Mouse (Mus musculus) cortical plate, adult 2 months (tissue): ENCODE data around the gene Ryr3.

Experiments used
- CTCF ChIP-seq: fragments of 200-500 bp; IDR thresholded peaks from 2 replicates; pipeline ENCODE4 v1.5.1; 2011; ENCODE audit warnings: mild to moderate bottlenecking, control low read depth, low read length; ENCODE audit not compliant: insufficient read depth; ENCODE audit errors: extremely low read depth
- POLR2A ChIP-seq: fragments of 200-500 bp; IDR thresholded peaks from 2 replicates; pipeline ENCODE4 v1.6.1; 2011; ENCODE audit warnings: mild to moderate bottlenecking, low read length, control low read depth; ENCODE audit not compliant: insufficient read depth; ENCODE audit errors: extremely low read depth

DNA sequence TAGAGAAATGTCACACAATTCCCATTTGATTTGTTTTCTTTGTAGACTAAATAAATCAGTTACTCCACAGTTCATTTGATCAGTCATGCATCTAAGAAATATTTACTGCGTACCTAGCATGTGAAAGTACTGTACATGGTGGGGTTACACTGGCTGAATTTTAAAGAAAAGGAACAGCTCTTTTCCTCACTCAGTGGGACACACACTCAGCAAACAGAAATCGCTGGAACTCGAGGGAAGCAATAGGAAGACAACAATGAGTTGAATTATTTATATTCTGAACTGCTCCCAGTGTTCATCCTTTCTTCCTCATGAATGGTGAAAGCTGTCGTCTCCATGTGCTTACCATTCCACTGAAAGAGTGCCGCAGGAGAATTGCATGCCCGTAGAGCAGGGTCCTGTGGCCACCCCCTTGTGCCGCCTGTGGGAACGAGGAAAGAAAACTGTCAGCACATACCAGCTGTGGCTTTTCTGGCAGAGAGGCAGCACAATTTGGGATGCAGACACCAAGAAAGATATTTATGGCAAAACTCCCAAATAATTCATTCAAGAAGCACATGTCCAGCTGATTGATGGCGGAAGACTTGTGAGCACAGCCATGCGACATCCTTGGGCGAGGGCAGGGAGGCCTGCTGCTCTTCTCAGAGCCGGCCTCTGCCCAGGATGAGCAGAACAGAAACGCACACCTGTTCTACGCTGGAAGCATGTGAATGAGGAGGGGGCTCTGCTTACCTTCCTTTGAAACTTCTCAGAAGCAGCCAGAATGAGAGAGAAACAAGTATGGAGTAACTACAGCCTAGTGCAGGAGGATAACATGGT, 249.9 kb downstream of the Ryr3 start:
- no peak for TF ChIP-seq CTCF
- TF ChIP-seq POLR2A = no peak
